ENCODE assay signal across 8 mouse cellular contexts in genomic region chr5:125148686-125149085, GRCm38 (mm10). TPM values are rescaled to one million over a fixed set of nuclear protein-coding genes. Genes with fewer than 3 reads are reported as not detected.
DNase-seq lines count a peak whose midpoint lies in the region; ATAC-seq and TF ChIP-seq lines count a peak whose summit lies in the region.
"Had no signal": no experiment of that assay in that cellular context is flagged by ENCODE, and none has a peak within 500 bp of the region (broad histone marks: within the 10 kb centered on the region; RNA-seq: fewer than 3 reads in every experiment).

No protein-coding gene starts in this region.

- H3K79me2 ChIP-seq in myocyte (ENCODE audit: control insufficient read depth, insufficient read depth): peaks cover 96% of the 10 kb centered on the region

- no peak for ATAC-seq in kidney, postnatal 0 days (replicated peaks; ENCODE audit: low FRiP score, low read depth)

- H3K9me3 ChIP-seq in kidney, postnatal 0 days (replicated peaks; ENCODE audit: low read length): no peaks in the 10 kb centered on the region

- TF ChIP-seq CTCF in kidney, postnatal 0 days (IDR thresholded peaks at IDR 0.05; ENCODE audit: low read depth): no peak

- no peaks in the 10 kb centered on the region for H3K36me3 ChIP-seq in kidney, postnatal 0 days (ENCODE audit: insufficient read depth, low read length)
- H3K36me3 ChIP-seq in myocyte (ENCODE audit: control insufficient read depth, insufficient read depth): no peaks in the 10 kb centered on the region

- peak overlapping the region; percentile 5; the same call in 1 of the 2 replicates for H3K9ac ChIP-seq in kidney, postnatal 0 days (ENCODE audit: low read depth, low read length)
- H3K9ac ChIP-seq: liver, embryonic 14.5 days had no signal

- no peak overlapping the region for H3K27ac ChIP-seq in kidney, postnatal 0 days
- H3K27ac ChIP-seq: liver, embryonic 14.5 days had no signal

- H3K4me3 ChIP-seq in kidney, postnatal 0 days (replicated peaks; ENCODE audit: low read depth, low read length): no peak overlapping the region
- H3K4me3 ChIP-seq in myocyte: no peak overlapping the region

- no peak overlapping the region for H3ac ChIP-seq in myocyte (ENCODE audit: control insufficient read depth, insufficient read length)

- H3K27me3 ChIP-seq in kidney, postnatal 0 days (ENCODE audit: insufficient read depth, low read length): no peaks in the 10 kb centered on the region
- no peaks in the 10 kb centered on the region for H3K27me3 ChIP-seq in myocyte (ENCODE audit: control insufficient read depth, insufficient read depth, insufficient read length)

- WGBS in kidney, postnatal 0 days: 18% methylated on average over 5 of the region's 5 CpGs

- H3K4me2 ChIP-seq in kidney, postnatal 0 days (ENCODE audit: low read length): no peak overlapping the region
- H3K4me2 ChIP-seq in myocyte (ENCODE audit: low read depth): peak overlapping the region; percentile 32

- DNase-seq in MN1 (ENCODE audit: low spot score): peak; percentile 75
- peak; percentile 74 for DNase-seq in NIH3T3 (ENCODE audit: low read depth)
- peak; percentile 99 for DNase-seq in heart, adult 11 months
- no peak for DNase-seq in kidney, postnatal 0 days (ENCODE audit: low spot score)
- no peak for DNase-seq in embryo, embryonic 10.5 days (ENCODE audit: low spot score)
- no peak for DNase-seq in retina, embryonic 14.5 days (ENCODE audit: low spot score)

- H3K4me1 ChIP-seq in kidney, postnatal 0 days (replicated peaks; ENCODE audit: insufficient read depth, low read length): peaks cover 46% of the 10 kb centered on the region

- TF ChIP-seq POLR2A in myocyte (IDR thresholded peaks at IDR 0.05; ENCODE audit: insufficient read length, low read depth): no peak

TF ChIP-seq in myocyte, 11 proteins besides CTCF, POLR2A, EP300 and RAD21:
- TF ChIP-seq TCF3 (IDR thresholded peaks at IDR 0.05; ENCODE audit: insufficient read length, low read depth) (no peak), SRF (IDR thresholded peaks at IDR 0.05; ENCODE audit: control insufficient read depth, insufficient read length, low read depth) (no peak), POLR2AphosphoS2 (IDR thresholded peaks at IDR 0.05; ENCODE audit: insufficient read length, low read depth) (no peak), MAX (IDR thresholded peaks at IDR 0.05; ENCODE audit: low read depth) (no peak), USF1 (IDR thresholded peaks at IDR 0.05; ENCODE audit: low read depth) (no peak), E2F4 (IDR thresholded peaks at IDR 0.05; ENCODE audit: insufficient read depth) (no peak), MYOD1 (IDR thresholded peaks at IDR 0.05; ENCODE audit: control insufficient read depth in 1 of 3, insufficient read length in 2 of 3, low read depth in 2 of 3) (no peak), CEBPB (IDR thresholded peaks at IDR 0.05; ENCODE audit: insufficient read depth, poor library complexity, severe bottlenecking) (no peak), MYOG (IDR thresholded peaks at IDR 0.05; ENCODE audit: control insufficient read depth in 1 of 3, insufficient read depth in 1 of 3, insufficient read length in 2 of 3, low read depth in 2 of 3) (no peak), REST (IDR thresholded peaks at IDR 0.05; ENCODE audit: insufficient read depth, insufficient read length) (no peak), TCF12 (IDR thresholded peaks at IDR 0.05; ENCODE audit: insufficient read depth, poor library complexity, severe bottlenecking) (no peak)

RNA-seq across cellular contexts. Expression of gene Ncor2, which starts 30.3 kb away (rescaled TPM):
- 14.6 and 15.5 TPM in 2 replicates for polyA plus RNA-seq in kidney, postnatal 0 days (2015; fragmentation: Nextera tagmentation; extraction: Ambion mirVana)
- polyA plus RNA-seq in myocyte (2012; fragmentation: generic; extraction: Trizol): 127 TPM

Comparison
In these comparisons a context has a peak if more than half of its experiments do, and no peak if none do; other contexts are left out.
1. DNase-seq: peak in MN1 (single experiment), NIH3T3 (single experiment) and heart, adult 11 months (single experiment); none in kidney, postnatal 0 days (single experiment), embryo, embryonic 10.5 days (single experiment) and retina, embryonic 14.5 days (single experiment).